Mouse (Mus musculus) ES-Bruce4 (cell line): Measurements from ENCODE around the gene Pacsin1.

Experiments used
- EP300 ChIP-seq: IDR thresholded peaks from 2 replicates; pipeline ENCODE4 v1.6.1; 2011; ENCODE audit warnings: low read depth, low read length; ENCODE audit not compliant: insufficient read depth
- POLR2A ChIP-seq: IDR thresholded peaks from one replicate; pipeline ENCODE4 v1.8.1; 2011; ENCODE audit warnings: low read length; ENCODE audit not compliant: insufficient read depth

- TF ChIP-seq POLR2A (no peak), EP300 (no peak)
These were observed 76.8 kb downstream of the Pacsin1 start for GRCm38 (mm10) chr17:27732152-27732551.
